Mouse (Mus musculus): ENCODE measurements at regions not wholly inside any gene's neighbourhood (a gene's known extent, or its start where the extent isn't known, plus 50 kb on each side); places are given as distances from the start of the nearest gene placed in this dataset.
"Not testable (repeated sequence)": the region's sequence is repeated elsewhere in the genome, so short reads cannot be mapped to it uniquely, and the experiment has no call there.

- DNase-seq (ENCODE audit: low read depth, low spot score): no peak
Observed at GRCm38 (mm10) chr8:100206557-100207349, 790.5 kb upstream of the Cdh8 start.

GRCm38 (mm10) chr8:100193228-100193627 is 777.0 kb upstream of the Cdh8 start:
- no peak for DNase-seq (ENCODE audit: low read depth, low spot score)

GRCm38 (mm10) chr8:100190698-100191097 is 774.4 kb upstream of the Cdh8 start:
- no peak for DNase-seq (ENCODE audit: low read depth, low spot score)

GRCm38 (mm10) chr8:100187976-100188375 is 771.7 kb upstream of the Cdh8 start:
- DNase-seq (ENCODE audit: low read depth, low spot score): no peak

GRCm38 (mm10) chr8:100176502-100176901 is 760.2 kb upstream of the Cdh8 start:
- no peak for DNase-seq (ENCODE audit: low read depth, low spot score)

- no peak for DNase-seq (ENCODE audit: low read depth, low spot score)
Observed at GRCm38 (mm10) chr8:100145411-100145810, 729.1 kb upstream of the Cdh8 start.

- DNase-seq (ENCODE audit: low read depth, low spot score): no peak
Observed at GRCm38 (mm10) chr8:100144124-100144680, 727.9 kb upstream of the Cdh8 start.

GRCm38 (mm10) chr8:100104412-100105365 is 688.4 kb upstream of the Cdh8 start:
- peak; percentile 78 for DNase-seq (ENCODE audit: low read depth, low spot score)

GRCm38 (mm10) chr8:100101957-100102356 is 685.7 kb upstream of the Cdh8 start:
- DNase-seq (ENCODE audit: low read depth, low spot score): no peak

- DNase-seq (ENCODE audit: low read depth, low spot score): no peak
Observed at GRCm38 (mm10) chr8:100072059-100072729, 655.9 kb upstream of the Cdh8 start.

GRCm38 (mm10) chr8:100069761-100070160 is 653.5 kb upstream of the Cdh8 start:
- no peak for DNase-seq (ENCODE audit: low read depth, low spot score)

GRCm38 (mm10) chr8:100038931-100039330 is 622.7 kb upstream of the Cdh8 start:
- DNase-seq (ENCODE audit: low read depth, low spot score): no peak

GRCm38 (mm10) chr8:100034474-100034873 is 618.2 kb upstream of the Cdh8 start:
- DNase-seq (ENCODE audit: low read depth, low spot score): no peak

- DNase-seq (ENCODE audit: low read depth, low spot score): not testable (repeated sequence)
Observed at GRCm38 (mm10) chr8:100030358-100030757, 614.1 kb upstream of the Cdh8 start.

GRCm38 (mm10) chr8:100015638-100016037 is 599.4 kb upstream of the Cdh8 start:
- no peak for DNase-seq (ENCODE audit: low read depth, low spot score)

GRCm38 (mm10) chr8:99999554-99999953 is 583.3 kb upstream of the Cdh8 start:
- DNase-seq (ENCODE audit: low read depth, low spot score): no peak

GRCm38 (mm10) chr8:99983696-99984095 is 567.4 kb upstream of the Cdh8 start:
- no peak for DNase-seq (ENCODE audit: low read depth, low spot score)

GRCm38 (mm10) chr8:99954697-99955096 is 538.4 kb upstream of the Cdh8 start:
- DNase-seq (ENCODE audit: low read depth, low spot score): no peak

- no peak for DNase-seq (ENCODE audit: low read depth, low spot score)
Observed at GRCm38 (mm10) chr8:99953876-99954275, 537.6 kb upstream of the Cdh8 start.

GRCm38 (mm10) chr8:99933159-99933558 is 516.9 kb upstream of the Cdh8 start:
- DNase-seq (ENCODE audit: low read depth, low spot score): no peak

Measured in R1 (cell line).